Mouse (Mus musculus): ENCODE data around the gene Bglap2.

Bglap2 gene

GRCm38 (mm10) chr3:88350732-88351131, 27.8 kb downstream of the Bglap2 start:
- intact Hi-C loops (cut with DNase I): no loop called here

GRCm38 (mm10) chr3:88339006-88339405, 39.5 kb downstream of the Bglap2 start:
- intact Hi-C loops (cut with DNase I): no loop called here

DNA sequence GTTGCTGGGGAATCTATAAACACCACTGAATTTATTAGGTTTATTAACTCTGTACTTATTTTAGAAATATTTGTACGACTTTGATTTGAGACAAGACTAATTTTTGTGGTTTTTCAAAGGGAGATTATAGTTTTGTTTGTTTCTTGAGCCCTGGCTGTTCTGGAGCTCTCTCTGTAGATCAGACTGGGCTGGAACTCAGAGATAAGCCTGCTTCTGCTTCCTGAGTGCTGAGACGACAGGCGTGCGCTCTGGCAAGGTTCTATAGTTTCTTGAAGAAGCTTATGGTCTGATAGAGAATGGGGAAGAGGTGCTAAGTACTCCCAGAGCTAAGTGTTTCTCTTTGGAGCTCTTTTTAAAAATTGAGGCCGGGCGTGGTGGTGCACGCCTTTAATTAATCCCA, 40.2 kb downstream of the Bglap2 start:
- intact Hi-C loops (cut with DNase I): no loop called here

GRCm38 (mm10) chr3:88337367-88338020, 41.0 kb downstream of the Bglap2 start:
- intact Hi-C loops (cut with DNase I): no loop called here

DNA sequence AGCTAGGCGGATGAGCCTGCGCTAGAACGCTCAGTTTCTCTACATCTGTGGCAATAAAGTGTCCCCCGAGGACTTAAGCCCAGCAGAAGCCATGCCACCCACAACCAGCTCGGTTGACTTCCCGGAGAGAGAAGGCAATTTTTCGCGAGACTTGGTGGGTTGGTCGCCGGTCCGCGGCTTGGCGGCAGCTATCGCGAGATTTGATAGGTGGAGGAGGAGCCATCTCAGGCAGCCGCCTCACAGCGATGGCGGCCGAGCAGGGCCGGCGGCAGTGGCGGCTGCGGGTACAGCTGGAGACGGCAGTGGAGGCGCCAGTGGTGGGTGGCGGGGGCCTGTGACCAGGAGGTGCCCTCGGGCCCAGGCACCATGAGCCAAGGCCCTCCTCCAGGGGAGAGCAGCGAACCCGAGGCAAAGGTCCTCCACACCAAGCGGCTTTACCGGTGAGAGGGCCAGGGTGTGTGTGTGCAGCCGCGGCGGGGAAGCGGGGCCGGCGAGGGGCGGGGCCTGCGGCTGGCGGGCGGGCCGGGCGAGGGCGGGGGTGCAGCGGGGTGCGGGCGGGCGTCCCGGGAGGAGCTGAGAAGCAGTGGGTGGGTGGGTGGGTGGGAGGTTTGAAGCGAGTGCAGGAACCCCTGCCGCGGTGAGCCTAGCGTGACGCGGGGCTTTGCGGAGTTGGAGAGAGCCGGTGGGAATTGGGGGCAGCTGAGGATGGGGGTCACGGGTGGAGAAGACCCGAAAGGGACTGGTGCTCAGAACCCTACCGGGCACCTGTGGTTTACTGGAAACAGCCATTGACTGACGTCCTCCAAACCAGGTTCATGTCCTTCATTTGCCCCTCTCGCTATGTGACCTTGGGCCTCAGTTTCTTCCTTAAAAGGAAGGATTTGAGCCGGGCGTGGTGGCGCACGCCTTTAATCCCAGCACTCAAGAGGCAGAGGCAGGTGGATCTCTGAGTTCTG, 42.2 kb downstream of the Bglap2 start, which contains the start of the genes Tmem79 and Smg5:
Tmem79 (minus strand) TSS at position 91 of the 956 bp plus-strand sequence.
Smg5 (plus strand) TSS at position 203 of the 956 bp plus-strand sequence.
- intact Hi-C loops (cut with DNase I): no loop called here

GRCm38 (mm10) chr3:88335436-88336053, 43.0 kb downstream of the Bglap2 start:
- intact Hi-C loops (cut with DNase I): no loop called here

DNA sequence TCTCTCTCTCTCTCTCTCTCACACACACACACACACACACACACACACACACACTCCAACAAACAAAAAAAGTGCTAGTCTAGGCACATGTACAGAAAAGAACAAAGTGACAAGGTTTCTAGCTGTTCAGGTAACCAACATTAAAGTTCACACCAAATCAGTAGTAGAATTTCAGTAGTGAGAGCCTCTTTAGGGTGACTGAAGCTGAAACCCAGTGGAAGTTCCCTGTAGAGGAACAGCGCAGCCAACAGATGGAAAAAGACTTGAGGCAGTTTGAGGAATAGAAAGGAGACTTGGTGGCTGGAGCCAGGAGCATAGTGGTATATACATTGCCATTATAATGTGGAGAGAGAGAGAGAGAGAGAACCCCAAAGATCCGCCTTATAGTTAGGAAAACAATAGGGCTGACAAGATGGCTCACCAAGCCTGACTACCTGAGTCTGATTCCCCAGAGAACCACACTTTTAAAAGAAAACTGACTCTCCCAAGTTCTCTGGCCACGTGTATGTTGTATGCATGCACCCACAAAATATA, 43.5 kb downstream of the Bglap2 start:
- intact Hi-C loops (cut with DNase I): no loop called here

DNA sequence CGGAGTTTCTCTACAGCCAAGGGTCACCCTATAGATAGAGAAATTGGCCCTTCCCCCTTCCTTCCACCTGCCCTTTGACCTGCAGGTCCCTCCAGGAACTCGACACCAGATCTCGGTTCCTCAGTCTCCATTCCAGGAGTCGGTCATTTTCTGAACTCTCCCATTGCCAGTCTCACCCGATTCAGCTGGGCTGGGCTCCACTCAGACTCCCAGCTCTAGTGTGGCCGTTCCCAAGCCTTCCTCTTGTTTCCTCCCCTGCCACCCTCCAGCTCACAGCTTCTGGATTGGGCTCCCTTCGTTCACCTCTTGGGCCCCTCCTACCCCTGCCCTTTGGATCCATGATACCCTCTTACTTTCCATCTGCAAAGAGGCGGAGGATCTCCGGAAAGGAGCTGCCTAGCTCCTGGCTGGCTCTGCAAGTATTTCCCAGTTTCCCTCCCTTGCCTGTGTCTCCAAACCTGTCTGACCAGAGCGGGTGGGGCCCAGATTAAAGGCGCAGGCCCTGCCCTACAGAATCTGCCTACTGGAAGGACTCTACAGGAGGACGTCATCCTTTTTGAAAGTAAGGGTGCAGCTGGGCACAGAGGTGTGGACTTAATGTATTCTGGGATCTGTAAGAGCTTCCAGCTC, 44.4 kb downstream of the Bglap2 start:
- intact Hi-C loops (cut with DNase I): no loop called here

DNA sequence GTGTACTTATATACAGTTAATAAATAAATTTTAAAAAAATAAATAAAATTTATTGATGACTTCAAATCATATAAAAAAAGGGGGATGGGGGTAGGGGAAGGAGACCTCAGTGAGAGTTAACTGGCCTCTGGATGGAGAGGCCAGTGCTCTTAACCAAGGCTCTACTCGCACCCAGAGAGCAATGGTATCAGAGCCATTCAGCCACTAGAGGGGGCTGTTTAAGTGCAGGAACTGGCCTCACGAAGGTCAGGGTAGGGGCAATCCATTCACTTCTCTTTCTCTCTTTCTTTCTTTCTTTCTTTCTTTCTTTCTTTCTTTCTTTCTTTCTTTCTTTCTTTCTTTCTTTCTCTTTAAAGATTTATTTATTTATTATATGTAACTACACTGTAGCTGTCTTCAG, 47.2 kb downstream of the Bglap2 start:
- intact Hi-C loops (cut with DNase I): no loop called here

DNA sequence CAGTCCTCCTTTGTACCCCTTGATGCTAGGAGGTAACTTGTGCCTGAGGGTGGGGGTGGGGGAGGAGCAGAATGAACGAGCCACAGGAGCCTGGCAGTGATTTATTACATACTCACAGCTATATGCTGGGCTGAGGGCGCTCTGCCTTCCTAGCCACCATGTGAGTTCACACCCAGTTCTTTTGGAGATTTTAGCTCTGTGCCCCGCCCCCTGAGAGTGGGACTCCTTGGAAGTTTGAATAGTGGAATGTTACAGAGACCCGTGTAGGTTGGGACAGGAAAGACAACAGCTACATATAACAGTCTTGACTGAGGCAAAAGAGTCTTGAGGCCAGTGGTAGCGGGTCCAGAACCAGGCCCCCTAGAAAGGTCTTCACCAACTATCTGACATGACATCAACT, 49.5 kb downstream of the Bglap2 start:
- intact Hi-C loops (cut with DNase I): no loop called here
